Mouse (Mus musculus): Measurements from ENCODE around the gene Olfr543. TPM values are rescaled to one million over a fixed set of nuclear protein-coding genes. Genes with fewer than 3 reads are reported as not detected.

The Olfr543 gene
- total and polyA plus RNA-seq, 3 experiments: 0.12 to 0.61 TPM; not detected in 1

DNA sequence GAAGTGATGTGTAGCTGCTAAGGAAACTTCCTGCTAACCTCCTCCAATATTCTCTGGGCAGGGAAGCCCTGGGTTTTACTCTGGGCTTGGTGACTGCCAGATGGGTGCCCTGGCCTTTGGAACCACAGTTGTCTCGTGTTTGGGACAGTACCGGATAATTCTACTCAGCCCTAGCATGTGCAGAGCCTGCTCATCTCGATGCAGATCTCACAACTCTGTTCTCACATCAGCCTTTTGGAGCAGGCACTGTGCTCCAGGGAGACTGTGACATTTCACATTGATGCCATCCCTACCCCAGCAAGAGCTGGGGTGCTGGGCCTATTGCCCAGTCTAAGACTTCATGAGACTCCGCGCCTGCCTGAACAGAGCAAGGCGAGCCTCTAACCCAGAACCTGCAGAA, 27.2 kb upstream of the Olfr543 start:
- Histone ChIP-seq H3K36me3 (ENCODE audit: control insufficient read depth in 1 of 2, insufficient read depth in 2 of 2, low read length in 2 of 2) (peaks cover 0 to 2% of the 10 kb centered on the region in 2 experiments; a peak in 1 of 4 replicates), H3K4me1 (ENCODE audit: control insufficient read depth in 1 of 2, insufficient read depth in 2 of 2, low read length in 2 of 2) (peaks cover 2 to 7% of the 10 kb centered on the region in 2 experiments; a peak in 2 of 4 replicates), H3K27ac (ENCODE audit: control insufficient read depth, low read depth, low read length) (no peak overlapping the region), H3K79me2 (ENCODE audit: control insufficient read depth, insufficient read depth, low read length, poor library complexity) (peaks cover 1% of the 10 kb centered on the region; the same call in 1 of the 2 replicates), H3K4me3 (ENCODE audit: control insufficient read depth in 1 of 2, insufficient read depth in 1 of 2, low read depth in 2 of 2, low read length in 2 of 2) (no peak overlapping the region), H3K9me3 (replicated peaks; ENCODE audit: insufficient read depth, low read length) (no peaks in the 10 kb centered on the region), H3K27me3 (ENCODE audit: control insufficient read depth in 1 of 2, insufficient read depth in 2 of 2, low read length in 2 of 2) (no peaks in the 10 kb centered on the region), H3K9ac (ENCODE audit: control insufficient read depth, low read depth, low read length, poor library complexity, severe bottlenecking) (no peak overlapping the region)
- no peak for DNase-seq (ENCODE audit: low read depth, low spot score)
- no peak for TF ChIP-seq BHLHE40 (IDR thresholded peaks at IDR 0.05; ENCODE audit: borderline replicate concordance, low read depth, low read length)
- TF ChIP-seq CHD1 (IDR thresholded peaks at IDR 0.05; ENCODE audit: low read depth, low read length): no peak
- TF ChIP-seq GATA1 (IDR thresholded peaks at IDR 0.05; ENCODE audit: low read depth, low read length): no peak
- no peak for TF ChIP-seq TBP (IDR thresholded peaks at IDR 0.05; ENCODE audit: low read depth, low read length)
- TF ChIP-seq E2F4 (IDR thresholded peaks at IDR 0.05; ENCODE audit: borderline replicate concordance, low read depth, low read length): no peak
- no peak for TF ChIP-seq SMC3 (IDR thresholded peaks at IDR 0.05; ENCODE audit: low read depth, low read length)
- TF ChIP-seq POLR2AphosphoS2 (IDR thresholded peaks at IDR 0.05; ENCODE audit: low read length): no peak
- no peak for TF ChIP-seq TAL1 (IDR thresholded peaks at IDR 0.05; ENCODE audit: low read length)
- no peak for TF ChIP-seq RCOR1 (IDR thresholded peaks at IDR 0.05; ENCODE audit: low read depth, low read length)
- no peak for TF ChIP-seq NRF1 (IDR thresholded peaks at IDR 0.05; ENCODE audit: insufficient read depth, low read depth, low read length, poor library complexity, severe bottlenecking)
- TF ChIP-seq MYB (IDR thresholded peaks at IDR 0.05; ENCODE audit: low read depth, low read length): no peak

GRCm38 (mm10) chr7:102508066-102508465, 26.6 kb upstream of the Olfr543 start:
- no peak overlapping the region for H3K27ac ChIP-seq (ENCODE audit: control insufficient read depth, low read depth, low read length)
- no peak overlapping the region for H3K9ac ChIP-seq (ENCODE audit: control insufficient read depth, low read depth, low read length, poor library complexity, severe bottlenecking)
- no peaks in the 10 kb centered on the region for H3K27me3 ChIP-seq (ENCODE audit: control insufficient read depth in 1 of 2, insufficient read depth in 2 of 2, low read length in 2 of 2)
- no peak overlapping the region for H3K4me3 ChIP-seq (ENCODE audit: control insufficient read depth in 1 of 2, insufficient read depth in 1 of 2, low read depth in 2 of 2, low read length in 2 of 2)
- H3K79me2 ChIP-seq (ENCODE audit: control insufficient read depth, insufficient read depth, low read length, poor library complexity): peaks cover 1% of the 10 kb centered on the region; the same call in 1 of the 2 replicates
- no peaks in the 10 kb centered on the region for H3K9me3 ChIP-seq (replicated peaks; ENCODE audit: insufficient read depth, low read length)
- no peak for DNase-seq (ENCODE audit: low read depth, low spot score)
- TF ChIP-seq EP300 (IDR thresholded peaks at IDR 0.05; ENCODE audit: low read depth in 1 of 2, low read length in 2 of 2): no peak
- no peak for TF ChIP-seq ZKSCAN1 (IDR thresholded peaks at IDR 0.05; ENCODE audit: low read depth, low read length)
- TF ChIP-seq SIN3A (IDR thresholded peaks at IDR 0.05; ENCODE audit: low read length): no peak
- TF ChIP-seq GATA1 (IDR thresholded peaks at IDR 0.05; ENCODE audit: low read depth, low read length): no peak
- TF ChIP-seq ZC3H11A (IDR thresholded peaks at IDR 0.05; ENCODE audit: low read depth, low read length): no peak
- TF ChIP-seq ZNF384 (IDR thresholded peaks at IDR 0.05; ENCODE audit: low read depth, low read length): no peak
- TF ChIP-seq RAD21 (IDR thresholded peaks at IDR 0.05; ENCODE audit: low read depth, low read length): no peak
- no peak for TF ChIP-seq MEF2A (IDR thresholded peaks at IDR 0.05; ENCODE audit: extremely low read depth, insufficient replicate concordance, low read depth, low read length, poor library complexity, severe bottlenecking)
- no peak for TF ChIP-seq TAL1 (IDR thresholded peaks at IDR 0.05; ENCODE audit: low read length)
- no peak for TF ChIP-seq MXI1 (IDR thresholded peaks at IDR 0.05; ENCODE audit: low read depth, low read length)
- TF ChIP-seq UBTF (IDR thresholded peaks at IDR 0.05; ENCODE audit: borderline replicate concordance, insufficient read depth, low read depth, low read length): no peak
- no peak for TF ChIP-seq CHD1 (IDR thresholded peaks at IDR 0.05; ENCODE audit: low read depth, low read length)
- peaks cover 0 to 4% of the 10 kb centered on the region in 2 experiments; a peak in 2 of 4 replicates for H3K4me1 ChIP-seq (ENCODE audit: control insufficient read depth in 1 of 2, insufficient read depth in 2 of 2, low read length in 2 of 2)
- H3K36me3 ChIP-seq (ENCODE audit: control insufficient read depth in 1 of 2, insufficient read depth in 2 of 2, low read length in 2 of 2): peaks cover 0 to 2% of the 10 kb centered on the region in 2 experiments; a peak in 1 of 4 replicates

All from MEL (cell line).